Mouse (Mus musculus) midbrain, embryonic 12.5 days (tissue): ENCODE measurements around the gene Usp35. TPM values are rescaled to one million over a fixed set of nuclear protein-coding genes. Genes with fewer than 3 reads are reported as not detected.

Source experiments
- ATAC-seq: fragments of 200-750 bp; cut with Nextera tagmentation; 2 replicates; pipeline ENCODE4 v1.8.0; 2017; ENCODE audit warnings: low read depth, moderate TSS enrichment, moderate library complexity; ENCODE audit not compliant: low FRiP score
- H3K27ac ChIP-seq: fragments of 300-500 bp; sonication (generic); replicated peaks from 2 replicates; pipeline ENCODE4 v1.5.1; 2016; ENCODE audit warnings: mild to moderate bottlenecking
- H3K27me3 ChIP-seq: fragments of 300-500 bp; sonication (generic); 2 replicates; pipeline ENCODE4 v1.6.1; 2016; ENCODE audit warnings: mild to moderate bottlenecking
- H3K36me3 ChIP-seq: fragments of 300-500 bp; sonication (generic); 2 replicates; pipeline ENCODE4 v1.6.1; 2016
- H3K4me1 ChIP-seq: fragments of 300-500 bp; sonication (generic); 2 replicates; pipeline ENCODE4 v1.6.1; 2016
- H3K4me2 ChIP-seq: fragments of 300-500 bp; sonication (generic); replicated peaks from 2 replicates; pipeline ENCODE4 v1.6.1; 2016; ENCODE audit warnings: mild to moderate bottlenecking, moderate library complexity
- H3K4me3 ChIP-seq: fragments of 300-500 bp; sonication (generic); 2 replicates; pipeline ENCODE4 v1.5.1; 2016; ENCODE audit warnings: mild to moderate bottlenecking
- H3K9ac ChIP-seq: fragments of 300-500 bp; sonication (generic); replicated peaks from 2 replicates; pipeline ENCODE4 v1.6.1; 2016; ENCODE audit warnings: mild to moderate bottlenecking, moderate library complexity
- H3K9me3 ChIP-seq: fragments of 300-500 bp; sonication (generic); 2 replicates; pipeline ENCODE4 v1.6.1; 2016; ENCODE audit warnings: mild to moderate bottlenecking
- WGBS: fragments of 180-500 bp; shearing (Covaris S2); methylation state at CpG from one replicate; pipeline ENCODE4 v1.1.7; 2016; 5-methylcytosine and 5-hydroxymethylcytosine counted together
- polyA plus RNA-seq: library from polyadenylated mRNA; unstranded; fragments of >200 nt; fragmentation: Nextera tagmentation; extraction: Ambion mirVana; gene quantifications from 2 replicates; pipeline ENCODE4 v1.2.1, GENCODE M21; 2016

Gene Usp35
- polyA plus RNA-seq, 1 experiment from 2014 or later = 3.2 TPM

- Histone ChIP-seq H3K9ac (no peak overlapping the region), H3K4me3 (no peak overlapping the region), H3K4me2 (no peak overlapping the region), H3K27me3 (no peaks in the 10 kb centered on the region), H3K9me3 (no peaks in the 10 kb centered on the region), H3K36me3 (peaks cover 76% of the 10 kb centered on the region), H3K27ac (no peak overlapping the region), H3K4me1 (no peaks in the 10 kb centered on the region)
- WGBS = 81% methylated on average over 3 of the region's 3 CpGs
- no peak for ATAC-seq
Observed at GRCm38 (mm10) chr7:97310341-97310635, 21.5 kb downstream of the Usp35 start.

DNA sequence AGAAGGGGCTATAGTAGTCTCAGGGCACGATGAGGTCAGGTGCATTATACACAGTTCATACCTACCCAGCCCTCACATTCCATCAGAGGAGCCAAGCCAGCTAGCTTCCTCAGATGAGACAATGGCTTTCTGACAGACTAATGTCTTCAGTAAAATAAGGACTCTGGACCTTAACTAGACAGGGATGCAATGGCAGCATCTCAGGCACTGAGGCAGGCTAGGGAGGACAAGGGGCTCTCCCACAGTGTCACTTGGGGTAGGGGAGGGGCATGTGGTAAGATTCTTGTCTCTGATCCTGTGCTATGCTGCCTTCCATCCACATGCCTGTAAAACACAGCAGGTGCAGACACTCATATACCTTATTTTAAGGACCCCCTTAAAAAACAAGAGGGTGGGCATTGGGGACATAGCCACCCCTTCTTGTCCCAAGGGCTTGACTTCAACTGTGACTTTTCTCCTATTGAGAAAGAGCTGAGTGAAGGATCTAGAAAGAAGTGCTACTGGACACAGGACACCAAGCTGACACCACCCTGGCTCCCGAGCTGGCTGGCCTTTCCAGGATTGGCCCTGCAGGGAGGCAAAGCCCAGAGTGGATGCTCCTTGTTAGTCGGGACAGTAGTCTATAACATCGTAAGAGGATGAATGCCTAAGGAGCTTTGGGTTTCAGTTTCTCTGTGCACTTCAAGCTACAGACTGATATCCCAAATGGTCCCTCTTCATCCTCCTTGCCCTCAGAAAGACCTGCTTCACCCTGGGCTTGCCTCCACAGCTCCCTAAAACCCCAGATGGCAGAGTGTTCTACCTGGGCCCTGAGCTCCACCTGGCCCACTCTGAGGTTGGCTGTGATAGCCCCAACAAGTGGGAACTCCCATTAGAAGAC is 22.1 kb downstream of the Usp35 start:
- Histone ChIP-seq H3K4me2 (no peak overlapping the region), H3K27ac (no peak overlapping the region), H3K27me3 (no peaks in the 10 kb centered on the region), H3K4me3 (no peak overlapping the region), H3K9ac (no peak overlapping the region), H3K9me3 (no peaks in the 10 kb centered on the region), H3K4me1 (no peaks in the 10 kb centered on the region), H3K36me3 (peaks cover 81% of the 10 kb centered on the region)
- WGBS = 89% methylated on average over 4 of the region's 4 CpGs
- no peak for ATAC-seq

DNA sequence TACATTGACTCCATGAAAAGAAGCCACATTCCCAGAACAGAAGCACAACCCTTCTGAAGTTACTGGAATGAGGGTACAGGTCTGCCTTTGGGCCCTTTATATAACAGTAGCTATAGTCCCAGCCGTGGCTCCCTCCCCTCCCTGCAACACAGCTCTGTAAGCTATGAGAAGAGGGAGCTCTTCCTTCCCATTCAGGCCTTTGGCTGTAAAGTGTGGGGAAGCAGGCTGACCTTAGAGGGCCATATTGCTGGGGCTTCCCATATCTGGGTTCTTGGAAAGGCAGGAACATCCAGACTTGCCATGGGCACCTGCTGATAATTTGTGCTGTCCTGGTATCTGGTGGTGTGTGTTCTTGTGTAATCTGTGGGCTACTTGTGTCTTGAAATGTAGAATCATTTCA is 24.3 kb downstream of the Usp35 start:
- H3K4me1 ChIP-seq = no peaks in the 10 kb centered on the region
- H3K27ac ChIP-seq = no peak overlapping the region
- no peaks in the 10 kb centered on the region for H3K9me3 ChIP-seq
- no peaks in the 10 kb centered on the region for H3K27me3 ChIP-seq
- H3K36me3 ChIP-seq = peaks cover 90% of the 10 kb centered on the region
- 96% methylated on average over 1 of the region's 1 CpGs for WGBS
- H3K4me2 ChIP-seq = no peak overlapping the region
- ATAC-seq = no peak
- H3K9ac ChIP-seq = no peak overlapping the region
- no peak overlapping the region for H3K4me3 ChIP-seq

GRCm38 (mm10) chr7:97306813-97307212 is 25.0 kb downstream of the Usp35 start:
- ATAC-seq = no peak
- no peaks in the 10 kb centered on the region for H3K27me3 ChIP-seq
- no peak overlapping the region for H3K4me2 ChIP-seq
- whole genome bisulfite sequencing = 89% methylated on average over 2 of the region's 2 CpGs
- H3K4me1 ChIP-seq = no peaks in the 10 kb centered on the region
- H3K36me3 ChIP-seq = peaks cover 88% of the 10 kb centered on the region
- no peak overlapping the region for H3K27ac ChIP-seq
- no peaks in the 10 kb centered on the region for H3K9me3 ChIP-seq
- H3K4me3 ChIP-seq = no peak overlapping the region
- no peak overlapping the region for H3K9ac ChIP-seq

DNA sequence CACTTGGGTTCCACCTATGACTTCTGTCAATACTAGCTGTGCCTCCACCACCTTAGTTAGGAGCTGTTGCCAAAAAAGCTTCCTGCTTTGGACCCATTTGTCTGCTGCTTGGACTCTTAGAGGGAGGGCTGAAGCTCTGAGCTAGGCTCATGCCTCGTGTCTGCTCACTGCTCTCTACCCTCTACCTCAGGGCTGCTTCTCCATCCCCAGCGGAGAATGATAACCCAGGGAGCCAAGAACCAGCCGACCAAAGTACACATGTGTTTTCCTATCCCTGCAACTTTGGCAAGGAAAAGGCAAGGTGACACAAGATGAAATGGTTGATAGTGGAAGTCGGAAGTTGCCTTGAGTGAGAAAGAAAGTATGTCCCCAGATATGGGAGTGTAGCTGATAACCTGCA is 26.6 kb downstream of the Usp35 start:
- Histone ChIP-seq H3K4me1 (no peaks in the 10 kb centered on the region), H3K36me3 (peaks cover 72% of the 10 kb centered on the region)

DNA sequence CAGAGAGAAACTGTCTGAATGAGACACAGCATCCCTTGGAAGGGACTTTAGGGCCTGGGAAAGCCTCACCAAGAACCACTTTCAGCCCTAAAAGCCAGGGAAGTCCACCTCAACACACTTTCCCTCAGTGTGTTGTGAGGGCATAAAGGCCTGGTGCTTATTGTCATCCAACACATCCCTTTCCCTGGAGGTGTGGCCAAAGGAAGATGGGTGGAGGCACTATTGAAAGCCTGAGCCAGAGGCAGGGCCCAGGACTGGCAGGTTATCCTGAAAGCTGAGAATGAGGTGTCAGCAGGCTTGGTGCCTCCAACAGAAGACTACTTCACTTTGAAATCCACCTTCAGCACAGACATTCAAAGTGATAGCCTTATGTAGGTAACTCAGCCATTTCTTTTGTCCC is 27.3 kb downstream of the Usp35 start:
- no peak overlapping the region for H3K4me3 ChIP-seq
- no peak overlapping the region for H3K4me2 ChIP-seq
- H3K27ac ChIP-seq = no peak overlapping the region
- no peaks in the 10 kb centered on the region for H3K9me3 ChIP-seq
- H3K27me3 ChIP-seq = no peaks in the 10 kb centered on the region
- H3K9ac ChIP-seq = no peak overlapping the region
- ATAC-seq = no peak
- peaks cover 65% of the 10 kb centered on the region for H3K36me3 ChIP-seq
- no peaks in the 10 kb centered on the region for H3K4me1 ChIP-seq

More for the DNA sequence above, 26.6 kb downstream of the Usp35 start:
- H3K27ac ChIP-seq = no peak overlapping the region
- no peaks in the 10 kb centered on the region for H3K27me3 ChIP-seq
- no peak for ATAC-seq
- H3K9ac ChIP-seq = no peak overlapping the region
- H3K4me2 ChIP-seq = no peak overlapping the region
- WGBS = 93% methylated on average over 4 of the region's 4 CpGs
- no peaks in the 10 kb centered on the region for H3K9me3 ChIP-seq
- no peak overlapping the region for H3K4me3 ChIP-seq

DNA sequence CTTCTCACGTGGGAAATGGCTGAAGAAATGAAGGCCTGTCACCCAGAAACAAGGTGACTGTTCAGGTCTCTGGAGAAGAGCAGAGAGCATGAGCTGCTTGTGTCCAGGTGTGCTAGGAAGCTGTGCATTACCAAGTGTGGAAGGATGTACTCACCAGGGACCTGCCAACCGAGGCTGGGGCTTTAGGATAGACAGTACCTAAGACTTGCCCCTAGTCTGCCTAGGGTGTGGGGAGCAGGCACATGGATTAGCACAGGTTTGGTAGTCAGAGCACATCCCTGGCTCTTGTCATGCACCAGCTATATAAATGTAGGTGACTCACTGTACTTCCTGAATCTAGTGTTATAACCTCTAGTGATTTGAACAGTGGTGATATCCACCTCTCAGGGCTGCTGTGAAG is 28.2 kb downstream of the Usp35 start:
- no peak overlapping the region for H3K4me3 ChIP-seq
- WGBS = 97% methylated on average over 2 of the region's 2 CpGs
- no peak overlapping the region for H3K4me2 ChIP-seq
- H3K9me3 ChIP-seq = no peaks in the 10 kb centered on the region
- H3K27me3 ChIP-seq = no peaks in the 10 kb centered on the region
- no peaks in the 10 kb centered on the region for H3K4me1 ChIP-seq
- H3K36me3 ChIP-seq = peaks cover 56% of the 10 kb centered on the region
- no peak overlapping the region for H3K27ac ChIP-seq
- no peak for ATAC-seq
- H3K9ac ChIP-seq = no peak overlapping the region

GRCm38 (mm10) chr7:97302876-97303275 is 28.9 kb downstream of the Usp35 start:
- H3K9ac ChIP-seq = no peak overlapping the region
- ATAC-seq = no peak
- H3K4me2 ChIP-seq = no peak overlapping the region
- no peaks in the 10 kb centered on the region for H3K27me3 ChIP-seq
- H3K27ac ChIP-seq = no peak overlapping the region
- H3K4me3 ChIP-seq = no peak overlapping the region
- no peaks in the 10 kb centered on the region for H3K4me1 ChIP-seq
- WGBS = 85% methylated on average over 4 of the region's 4 CpGs
- peaks cover 49% of the 10 kb centered on the region for H3K36me3 ChIP-seq
- H3K9me3 ChIP-seq = no peaks in the 10 kb centered on the region

- Histone ChIP-seq H3K36me3 (peaks cover 45% of the 10 kb centered on the region), H3K4me1 (no peaks in the 10 kb centered on the region), H3K27ac (no peak overlapping the region), H3K27me3 (no peaks in the 10 kb centered on the region), H3K9ac (no peak overlapping the region), H3K4me2 (no peak overlapping the region), H3K9me3 (no peaks in the 10 kb centered on the region), H3K4me3 (no peak overlapping the region)
- no peak for ATAC-seq
- WGBS = 83% methylated on average over 4 of the region's 4 CpGs
Observed at GRCm38 (mm10) chr7:97302261-97302660, 29.6 kb downstream of the Usp35 start.

DNA sequence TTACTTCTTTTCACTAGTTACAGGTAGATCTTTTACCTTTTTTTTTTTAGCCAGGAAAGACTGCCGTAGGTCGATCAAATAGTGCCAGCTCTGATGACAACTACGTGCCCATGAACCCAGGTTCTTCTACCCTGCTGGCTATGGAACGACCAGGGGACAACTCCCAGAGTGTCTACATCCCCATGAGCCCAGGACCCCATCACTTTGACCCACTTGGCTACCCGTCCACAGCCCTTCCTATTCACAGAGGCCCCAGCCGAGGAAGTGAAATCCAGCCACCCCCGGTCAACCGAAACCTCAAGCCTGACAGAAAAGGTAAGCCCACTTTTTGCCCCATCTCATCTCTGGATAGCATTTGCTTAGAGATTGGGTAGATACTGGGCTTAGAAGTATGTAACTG is 30.5 kb downstream of the Usp35 start:
- H3K4me1 ChIP-seq = no peaks in the 10 kb centered on the region
- WGBS = 83% methylated on average over 8 of the region's 8 CpGs
- H3K9me3 ChIP-seq = no peaks in the 10 kb centered on the region
- H3K27me3 ChIP-seq = no peaks in the 10 kb centered on the region
- no peak overlapping the region for H3K27ac ChIP-seq
- H3K36me3 ChIP-seq = peaks cover 37% of the 10 kb centered on the region
- no peak overlapping the region for H3K4me3 ChIP-seq
- H3K4me2 ChIP-seq = no peak overlapping the region
- ATAC-seq = no peak
- no peak overlapping the region for H3K9ac ChIP-seq

DNA sequence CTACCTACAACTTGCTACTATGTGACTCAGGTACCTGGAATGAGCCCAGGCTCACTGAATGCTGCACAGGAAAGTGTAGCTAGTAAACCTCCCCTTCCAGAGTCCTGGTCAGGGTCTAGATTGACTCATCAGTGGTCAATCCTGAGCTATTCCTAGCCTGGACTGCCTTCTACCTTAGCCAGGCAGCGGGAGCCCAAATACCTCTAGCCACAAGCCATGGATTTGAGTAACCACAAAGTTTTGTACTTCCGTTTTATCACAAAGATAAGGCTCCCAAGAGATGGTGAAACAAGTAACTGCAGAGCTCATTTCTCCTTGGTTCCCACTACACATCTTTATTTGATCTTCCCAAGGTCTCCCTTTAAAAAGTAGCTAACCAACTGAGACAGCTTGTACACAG is 30.9 kb downstream of the Usp35 start:
- Histone ChIP-seq H3K4me1 (no peaks in the 10 kb centered on the region), H3K36me3 (peaks cover 35% of the 10 kb centered on the region), H3K9me3 (no peaks in the 10 kb centered on the region), H3K4me2 (no peak overlapping the region), H3K27ac (no peak overlapping the region), H3K4me3 (no peak overlapping the region), H3K27me3 (no peaks in the 10 kb centered on the region), H3K9ac (no peak overlapping the region)
- WGBS = 91% methylated on average over 2 of the region's 2 CpGs
- no peak for ATAC-seq

DNA sequence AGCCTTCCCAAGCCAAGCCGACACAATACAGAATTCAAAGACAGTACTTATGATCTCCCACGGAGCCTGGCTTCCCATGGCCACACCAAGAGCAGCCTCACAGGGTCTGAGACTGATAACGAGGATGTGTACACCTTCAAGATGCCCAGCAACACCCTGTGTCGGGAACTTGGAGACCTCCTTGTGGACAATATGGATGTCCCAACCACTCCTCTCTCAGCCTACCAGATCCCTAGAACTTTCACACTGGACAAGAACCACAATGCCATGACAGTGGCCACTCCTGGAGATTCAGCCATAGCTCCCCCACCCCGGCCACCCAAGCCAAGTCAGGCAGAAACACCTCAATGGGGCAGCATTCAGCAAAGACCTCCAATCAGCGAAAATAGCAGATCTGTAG is 32.9 kb downstream of the Usp35 start:
- no peak for ATAC-seq
- Histone ChIP-seq H3K27ac (no peak overlapping the region), H3K4me3 (no peak overlapping the region), H3K27me3 (no peaks in the 10 kb centered on the region), H3K9ac (no peak overlapping the region), H3K9me3 (no peaks in the 10 kb centered on the region), H3K36me3 (peaks cover 16% of the 10 kb centered on the region; the same call in 1 of the 2 replicates), H3K4me1 (no peaks in the 10 kb centered on the region), H3K4me2 (no peak overlapping the region)
- 77% methylated on average over 6 of the region's 6 CpGs for WGBS

DNA sequence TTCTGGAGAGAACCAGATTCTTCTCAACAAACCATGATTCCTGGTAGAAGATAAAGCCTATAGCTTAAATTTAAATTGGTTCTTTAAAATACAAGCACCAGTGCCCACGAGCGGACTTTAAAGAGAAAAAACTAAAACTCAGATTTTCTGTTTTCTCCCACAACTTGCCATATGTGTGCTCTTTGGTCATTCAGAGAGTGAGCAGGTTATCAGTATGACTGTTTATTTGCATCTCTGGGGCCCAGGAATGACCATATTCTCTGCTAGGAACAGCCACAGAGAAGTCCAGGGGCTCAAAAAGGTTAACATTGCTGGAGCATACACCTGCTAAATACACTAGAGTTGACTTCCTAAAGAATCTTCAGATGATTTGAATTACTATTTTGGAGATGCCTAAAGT is 33.5 kb downstream of the Usp35 start:
- Histone ChIP-seq H3K27ac (no peak overlapping the region), H3K4me1 (no peaks in the 10 kb centered on the region), H3K9me3 (no peaks in the 10 kb centered on the region), H3K4me3 (no peak overlapping the region), H3K36me3 (peaks cover 11% of the 10 kb centered on the region; the same call in 1 of the 2 replicates), H3K4me2 (no peak overlapping the region), H3K27me3 (no peaks in the 10 kb centered on the region), H3K9ac (no peak overlapping the region)
- 90% methylated on average over 2 of the region's 2 CpGs for WGBS
- no peak for ATAC-seq
